Mouse (Mus musculus) embryonic fibroblast, embryonic 13.5 days (primary cell): Measurements from ENCODE around the gene Nfx1.

ENCODE experiments used
- CTCF ChIP-seq: IDR thresholded peaks from 2 replicates; pipeline ENCODE4 v1.5.1; 2011; ENCODE audit warnings: mild to moderate bottlenecking, control low read depth, low read length, moderate library complexity, borderline replicate concordance; ENCODE audit not compliant: insufficient read depth
- POLR2A ChIP-seq: IDR thresholded peaks from 2 replicates; pipeline ENCODE4 v1.6.1; 2011; ENCODE audit warnings: low read depth, mild to moderate bottlenecking, control low read depth, low read length, moderate library complexity

GRCm38 (mm10) chr4:41043961-41044360 lies 73.3 kb downstream of the Nfx1 start:
- TF ChIP-seq CTCF (no peak), POLR2A (no peak)
